Mouse (Mus musculus): ENCODE measurements around the gene Cnpy1. TPM values are rescaled to one million over a fixed set of nuclear protein-coding genes. Genes with fewer than 3 reads are reported as not detected.

The Cnpy1 gene
- total and polyA plus RNA-seq, 2 experiments: under 0.01 TPM; not detected in 1

DNA sequence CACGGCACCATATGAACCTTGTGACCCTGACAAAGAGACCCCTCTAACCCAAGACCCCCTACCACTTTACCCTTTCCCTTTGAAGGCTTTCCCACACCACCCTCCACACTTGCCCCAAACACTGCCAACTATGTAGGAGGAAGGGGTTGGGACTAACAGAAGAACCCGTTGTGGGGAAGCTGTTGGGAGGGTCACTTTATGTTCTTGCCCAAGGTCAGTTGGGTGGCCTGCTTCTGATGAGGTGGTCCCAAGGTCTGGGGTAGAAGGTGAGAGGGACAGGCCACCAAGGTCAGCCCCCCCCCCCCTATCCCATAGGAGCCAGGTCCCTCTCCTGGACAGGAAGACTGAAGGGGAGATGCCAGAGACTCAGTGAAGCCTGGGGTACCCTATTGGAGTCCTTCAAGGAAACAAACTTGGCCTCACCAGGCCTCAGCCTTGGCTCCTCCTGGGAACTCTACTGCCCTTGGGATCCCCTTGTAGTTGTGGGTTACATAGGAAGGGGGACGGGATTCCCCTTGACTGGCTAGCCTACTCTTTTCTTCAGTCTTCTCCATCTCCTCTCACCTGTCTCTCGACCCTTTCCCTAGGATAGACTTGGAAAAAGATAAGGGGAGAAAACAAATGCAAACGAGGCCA, 76.3 kb downstream of the Cnpy1 start:
- WGBS: 10% methylated on average over 5 of the region's 5 CpGs
- peaks cover 3% of the 10 kb centered on the region; the same call in 1 of the 2 replicates for H3K4me1 ChIP-seq (ENCODE audit: control insufficient read depth, insufficient read depth, low read length)
- TF ChIP-seq CTCF (IDR thresholded peaks at IDR 0.05; ENCODE audit: low read depth, low read length) (no peak), POLR2A (IDR thresholded peaks at IDR 0.05; ENCODE audit: extremely low read depth, insufficient read depth, low read length) (no peak)
- no peak overlapping the region for H3K9ac ChIP-seq (ENCODE audit: low read depth, low read length)
- no peaks in the 10 kb centered on the region for H3K79me2 ChIP-seq (ENCODE audit: control insufficient read depth, insufficient read depth, low read length)
- no peak overlapping the region for H3K27ac ChIP-seq (replicated peaks; ENCODE audit: insufficient read depth, low read depth, low read length)
- DNase-seq (ENCODE audit: extremely low read depth, low read depth, low spot score): no peak
- no peak overlapping the region for H3K4me3 ChIP-seq (ENCODE audit: insufficient read depth, low read depth, low read length)
- H3K27me3 ChIP-seq (ENCODE audit: control insufficient read depth, insufficient read depth, low read length): peaks cover 36% of the 10 kb centered on the region
- H3K36me3 ChIP-seq (ENCODE audit: control insufficient read depth, insufficient read depth, low read length): no peaks in the 10 kb centered on the region

DNA sequence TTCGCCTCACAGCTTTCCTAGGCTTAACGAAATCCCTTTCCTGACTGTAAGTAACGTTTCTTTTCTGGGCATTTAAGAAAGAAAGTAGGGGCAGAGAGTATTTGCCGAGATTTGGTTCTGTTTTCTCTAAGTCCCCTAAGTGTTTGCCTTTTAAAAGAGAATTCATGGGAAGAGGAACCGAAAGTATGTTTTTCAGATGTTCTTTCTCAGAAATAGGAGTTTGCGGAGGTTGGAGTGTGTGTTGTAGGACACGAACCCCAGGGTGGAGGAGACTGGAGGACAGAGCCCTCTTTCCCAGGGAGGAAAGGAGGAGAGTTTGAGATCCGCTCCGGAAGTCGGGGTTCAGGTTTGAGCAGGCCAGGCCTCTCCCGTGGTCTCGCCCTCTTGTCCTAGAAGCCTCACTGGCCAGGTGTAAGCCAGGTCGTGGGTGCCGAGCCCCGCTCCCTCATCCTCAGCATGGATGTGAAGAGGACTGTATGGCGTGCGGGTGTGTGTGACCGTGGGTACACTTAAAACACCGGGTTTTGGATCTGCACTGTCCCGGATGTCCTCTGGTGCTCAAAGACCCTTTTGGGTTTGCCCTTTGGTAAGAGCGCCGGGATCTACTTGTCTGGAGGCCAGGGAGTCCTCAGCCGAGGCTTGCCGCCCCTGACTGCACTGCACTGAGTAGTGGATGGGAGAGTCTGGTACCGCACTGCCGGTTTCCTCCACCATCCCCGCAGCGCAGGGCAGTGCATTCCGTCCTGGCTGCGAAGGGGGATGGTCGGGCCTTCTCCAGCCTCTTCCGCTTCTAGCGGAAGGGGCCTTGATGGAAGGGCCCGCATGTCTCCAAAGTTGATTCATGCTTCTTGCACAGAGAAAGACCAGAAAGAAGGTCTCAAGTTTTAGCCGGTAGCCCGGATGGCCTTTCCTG, 77.1 kb downstream of the Cnpy1 start:
- Histone ChIP-seq H3K36me3 (ENCODE audit: control insufficient read depth, insufficient read depth, low read length) (no peaks in the 10 kb centered on the region), H3K4me3 (ENCODE audit: insufficient read depth, low read depth, low read length) (peak overlapping the region; percentile 15; the same call in 1 of the 2 replicates), H3K79me2 (ENCODE audit: control insufficient read depth, insufficient read depth, low read length) (no peaks in the 10 kb centered on the region), H3K4me1 (ENCODE audit: control insufficient read depth, insufficient read depth, low read length) (peaks cover 3% of the 10 kb centered on the region; the same call in 1 of the 2 replicates), H3K27me3 (ENCODE audit: control insufficient read depth, insufficient read depth, low read length) (peaks cover 37% of the 10 kb centered on the region), H3K27ac (replicated peaks; ENCODE audit: insufficient read depth, low read depth, low read length) (no peak overlapping the region), H3K9ac (ENCODE audit: low read depth, low read length) (no peak overlapping the region)
- 5% methylated on average over 36 of the region's 36 CpGs for WGBS
- TF ChIP-seq POLR2A (IDR thresholded peaks at IDR 0.05; ENCODE audit: extremely low read depth, insufficient read depth, low read length): no peak
- TF ChIP-seq CTCF (IDR thresholded peaks at IDR 0.05; ENCODE audit: low read depth, low read length): no peak
- DNase-seq (ENCODE audit: extremely low read depth, low read depth, low spot score): no peak

DNA sequence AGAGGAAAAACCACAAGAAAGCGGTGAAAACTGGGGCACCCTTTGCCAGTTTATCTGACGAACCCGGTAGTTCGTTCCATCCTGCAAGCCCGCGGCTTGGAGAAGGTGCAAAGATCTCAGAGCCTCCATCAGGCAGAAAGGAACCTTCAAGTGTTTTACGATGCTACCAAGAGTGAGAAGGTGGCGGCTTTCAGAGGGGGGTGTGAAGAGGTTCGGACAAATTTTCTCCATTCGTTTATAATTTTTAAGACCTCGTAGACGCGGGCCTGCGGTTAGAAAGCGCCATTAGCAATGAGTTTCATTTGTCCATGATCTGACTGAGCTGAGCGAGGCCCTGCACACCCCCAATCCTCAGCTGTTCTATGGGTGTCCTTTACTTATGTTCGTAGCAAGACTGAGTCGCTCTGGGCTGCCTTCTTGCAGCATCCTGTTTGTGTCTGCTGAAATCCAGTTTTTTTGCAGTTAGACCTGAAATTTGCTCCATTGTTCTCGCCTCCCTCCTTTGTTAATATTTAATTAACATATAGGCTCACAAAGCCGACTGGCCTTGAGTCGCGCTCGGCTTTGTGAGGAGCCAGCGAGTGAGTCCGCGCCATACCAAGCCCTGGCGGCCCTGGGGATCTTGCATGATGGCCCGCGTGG, 77.9 kb downstream of the Cnpy1 start:
- H3K9ac ChIP-seq (ENCODE audit: low read depth, low read length): no peak overlapping the region
- no peak for DNase-seq (ENCODE audit: extremely low read depth, low read depth, low spot score)
- H3K27me3 ChIP-seq (ENCODE audit: control insufficient read depth, insufficient read depth, low read length): peaks cover 36% of the 10 kb centered on the region
- H3K36me3 ChIP-seq (ENCODE audit: control insufficient read depth, insufficient read depth, low read length): no peaks in the 10 kb centered on the region
- peak overlapping the region; percentile 15; the same call in 1 of the 2 replicates for H3K4me3 ChIP-seq (ENCODE audit: insufficient read depth, low read depth, low read length)
- TF ChIP-seq POLR2A (IDR thresholded peaks at IDR 0.05; ENCODE audit: extremely low read depth, insufficient read depth, low read length) (no peak), CTCF (IDR thresholded peaks at IDR 0.05; ENCODE audit: low read depth, low read length) (no peak)
- WGBS: 4% methylated on average over 29 of the region's 29 CpGs
- H3K4me1 ChIP-seq (ENCODE audit: control insufficient read depth, insufficient read depth, low read length): peaks cover 3% of the 10 kb centered on the region; the same call in 1 of the 2 replicates
- no peak overlapping the region for H3K27ac ChIP-seq (replicated peaks; ENCODE audit: insufficient read depth, low read depth, low read length)
- H3K79me2 ChIP-seq (ENCODE audit: control insufficient read depth, insufficient read depth, low read length): no peaks in the 10 kb centered on the region

DNA sequence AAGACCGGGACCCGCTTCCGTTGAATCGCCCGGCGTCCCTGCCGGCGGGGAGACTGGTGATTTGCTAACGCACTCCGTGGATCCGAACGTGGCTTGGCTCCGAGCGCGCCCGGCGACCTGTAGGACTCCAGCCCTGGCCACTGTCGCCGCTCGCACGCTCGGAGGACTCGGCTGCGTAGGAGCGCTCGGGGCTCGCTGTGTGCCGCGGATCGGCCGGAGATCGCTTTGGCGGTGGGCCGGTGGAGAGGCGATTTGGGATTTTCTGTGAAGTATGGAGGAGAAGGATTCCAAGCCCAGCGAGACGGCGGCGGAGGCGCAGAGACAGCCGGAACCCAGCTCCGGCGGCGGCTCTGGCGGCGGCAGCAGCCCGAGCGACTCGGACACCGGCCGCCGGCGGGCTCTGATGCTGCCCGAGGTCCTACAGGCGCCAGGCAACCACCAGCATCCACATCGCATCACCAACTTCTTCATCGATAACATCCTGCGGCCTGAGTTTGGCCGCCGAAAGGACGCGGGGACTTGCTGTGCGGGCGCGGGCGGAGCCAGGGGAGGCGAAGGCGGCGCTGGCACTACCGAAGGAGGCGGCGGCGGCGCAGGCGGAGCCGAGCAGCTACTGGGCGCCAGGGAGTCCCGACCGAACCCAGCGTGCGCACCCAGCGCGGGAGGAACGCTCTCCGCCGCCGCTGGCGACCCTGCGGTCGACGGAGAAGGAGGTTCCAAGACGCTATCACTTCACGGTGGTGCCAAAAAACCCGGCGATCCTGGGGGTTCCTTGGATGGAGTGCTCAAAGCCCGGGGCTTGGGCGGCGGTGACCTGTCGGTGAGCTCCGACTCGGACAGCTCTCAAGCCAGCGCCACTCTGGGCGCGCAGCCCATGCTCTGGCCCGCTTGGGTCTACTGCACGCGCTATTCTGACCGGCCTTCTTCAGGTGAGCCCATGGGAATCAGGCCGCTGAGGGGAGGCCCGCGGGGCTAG, 79.1 kb downstream of the Cnpy1 start:
- WGBS: under 1% methylated on average over 109 of the region's 111 CpGs
- Histone ChIP-seq H3K27me3 (ENCODE audit: control insufficient read depth, insufficient read depth, low read length) (peaks cover 42% of the 10 kb centered on the region), H3K9ac (ENCODE audit: low read depth, low read length) (no peak overlapping the region)

More for the DNA sequence above, 79.1 kb downstream of the Cnpy1 start:
- Histone ChIP-seq H3K36me3 (ENCODE audit: control insufficient read depth, insufficient read depth, low read length) (no peaks in the 10 kb centered on the region), H3K4me1 (ENCODE audit: control insufficient read depth, insufficient read depth, low read length) (peaks cover 3% of the 10 kb centered on the region; the same call in 1 of the 2 replicates), H3K27ac (replicated peaks; ENCODE audit: insufficient read depth, low read depth, low read length) (no peak overlapping the region), H3K4me3 (ENCODE audit: insufficient read depth, low read depth, low read length) (peak overlapping the region; percentile 40; the same call in 1 of the 2 replicates), H3K79me2 (ENCODE audit: control insufficient read depth, insufficient read depth, low read length) (no peaks in the 10 kb centered on the region)
- TF ChIP-seq POLR2A (IDR thresholded peaks at IDR 0.05; ENCODE audit: extremely low read depth, insufficient read depth, low read length): no peak
- no peak for DNase-seq (ENCODE audit: extremely low read depth, low read depth, low spot score)
